Mouse (Mus musculus) neural tube, embryonic 12.5 days (tissue): ENCODE data around the gene Zfp934. TPM values are rescaled to one million over a fixed set of nuclear protein-coding genes. Genes with fewer than 3 reads are reported as not detected.

Experiments used
- microRNA-seq: library from miRNA; unstranded; fragments of <30 nt; microRNA quantifications from one replicate; pipeline ENCODE4, GENCODE M21; 2017
- polyA plus RNA-seq: library from polyadenylated mRNA; unstranded; fragments of >200 nt; fragmentation: Nextera tagmentation; extraction: Ambion mirVana; gene quantifications from 2 replicates; pipeline ENCODE4 v1.2.1, GENCODE M21; 2016

The Zfp934 gene
- polyA plus RNA-seq, 1 experiment from 2014 or later = 15.8 TPM

Small RNA genes lying within 50 kb of the gene (microRNA-seq; reads per million reads assigned to microRNA genes)
- not detected for gene Gm22256

Other genes with a start within 250 kb of the Zfp934 start
- 2.3 and 3.0 TPM in 2 replicates for gene Gm3604, start 188.0 kb downstream of the Zfp934 start, polyA plus RNA-seq
- 14.4 and 16.0 TPM in 2 replicates for gene Gm49359, start 104.4 kb downstream of the Zfp934 start, polyA plus RNA-seq
- not detected in 2 replicates for gene Zfp935, start 12.7 kb downstream of the Zfp934 start, polyA plus RNA-seq
- 10.6 and 10.9 TPM in 2 replicates for gene 6720489N17Rik, start 53.0 kb upstream of the Zfp934 start, polyA plus RNA-seq
- gene Platr25, start 189.5 kb upstream of the Zfp934 start, polyA plus RNA-seq = 29.3 and 33.7 TPM in 2 replicates
- gene Gm5141, start 214.6 kb upstream of the Zfp934 start, polyA plus RNA-seq = 13.2 and 13.3 TPM in 2 replicates